Mouse (Mus musculus) heart, postnatal 14 days (tissue): Measurements from ENCODE around the gene Celf5. TPM values are rescaled to one million over a fixed set of nuclear protein-coding genes. Genes with fewer than 3 reads are reported as not detected.

ENCODE experiments used
- DNase-seq, 2 experiments: peaks; one replicate each; pipeline ENCODE4 v3.0.0; 2021 to 2022
- intact Hi-C: fragments of 180-260 bp; cut with DNase I; formaldehyde crosslinking; loops from one replicate; pipeline ENCODE4 v1.15.1; 2025
- total RNA-seq, 2 experiments: library from RNA; stranded (reverse); gene quantifications; 2 replicates each; pipeline ENCODE4 v1.2.3; 2021

Gene Celf5
- total RNA-seq, 2 experiments from 2014 or later: 0.15 to 0.19 TPM

DNA sequence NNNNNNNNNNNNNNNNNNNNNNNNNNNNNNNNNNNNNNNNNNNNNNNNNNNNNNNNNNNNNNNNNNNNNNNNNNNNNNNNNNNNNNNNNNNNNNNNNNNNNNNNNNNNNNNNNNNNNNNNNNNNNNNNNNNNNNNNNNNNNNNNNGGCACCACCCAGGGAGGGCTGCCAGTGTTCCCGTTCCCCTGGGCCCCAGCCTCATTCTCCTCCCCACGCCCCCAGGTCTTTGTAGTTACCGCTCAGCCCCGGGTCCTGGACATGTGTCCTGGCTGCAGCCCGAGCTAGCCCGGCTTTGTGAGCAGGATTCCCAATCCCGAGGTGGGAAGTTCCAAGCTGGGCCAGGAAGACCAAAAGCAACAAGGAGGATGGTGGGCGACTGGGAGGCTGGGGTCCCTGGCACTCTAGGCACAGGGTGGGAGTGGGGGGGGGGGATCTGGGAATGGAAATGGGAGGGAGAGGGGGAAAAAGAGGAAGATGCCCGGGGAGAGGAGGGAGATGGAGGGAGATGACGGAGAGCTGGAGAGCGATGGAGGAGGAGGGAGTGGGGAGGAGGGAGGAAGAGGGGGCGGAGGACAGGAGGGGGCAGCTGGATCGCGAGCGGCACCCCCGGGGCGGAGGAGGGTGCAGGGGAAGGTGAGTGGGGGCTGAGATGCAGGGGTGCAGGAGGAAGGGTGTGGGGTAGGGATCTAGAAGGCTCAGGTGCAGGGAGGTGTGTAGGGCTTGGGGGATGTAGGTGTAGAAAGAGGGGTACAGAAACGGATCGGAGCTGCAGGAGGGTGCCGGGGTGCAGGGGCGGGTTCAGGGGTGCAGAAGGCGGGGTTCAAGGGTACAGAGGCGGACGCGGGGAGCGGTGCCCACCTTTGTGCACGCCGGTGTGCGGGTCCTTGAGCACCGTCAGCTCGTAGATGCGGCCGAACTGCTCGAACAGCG is 640 bp downstream of the Celf5 start:
- DNase-seq: no peak
- intact Hi-C loops: no loop called here

DNA sequence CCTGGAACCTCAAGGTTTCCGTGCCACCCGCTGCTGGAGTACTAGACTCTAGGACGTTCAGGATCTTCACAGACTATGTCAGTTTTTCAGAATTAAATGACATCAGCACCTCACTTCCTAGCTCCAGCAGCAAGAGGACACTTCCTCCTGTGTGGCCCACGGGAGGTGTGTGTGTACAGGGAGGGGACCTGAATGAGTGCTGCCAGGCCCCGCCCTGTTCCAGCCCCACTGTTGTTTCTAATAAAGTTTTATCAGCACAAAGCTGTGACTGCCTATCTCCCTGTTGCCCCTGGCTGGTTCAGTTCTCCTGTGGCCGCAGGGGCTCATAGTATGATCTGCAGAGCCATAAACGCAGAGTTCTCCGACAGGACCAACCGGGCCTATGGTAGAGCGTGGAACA is 8.0 kb downstream of the Celf5 start:
- no peak for DNase-seq
- intact Hi-C loops: no loop called here

DNA sequence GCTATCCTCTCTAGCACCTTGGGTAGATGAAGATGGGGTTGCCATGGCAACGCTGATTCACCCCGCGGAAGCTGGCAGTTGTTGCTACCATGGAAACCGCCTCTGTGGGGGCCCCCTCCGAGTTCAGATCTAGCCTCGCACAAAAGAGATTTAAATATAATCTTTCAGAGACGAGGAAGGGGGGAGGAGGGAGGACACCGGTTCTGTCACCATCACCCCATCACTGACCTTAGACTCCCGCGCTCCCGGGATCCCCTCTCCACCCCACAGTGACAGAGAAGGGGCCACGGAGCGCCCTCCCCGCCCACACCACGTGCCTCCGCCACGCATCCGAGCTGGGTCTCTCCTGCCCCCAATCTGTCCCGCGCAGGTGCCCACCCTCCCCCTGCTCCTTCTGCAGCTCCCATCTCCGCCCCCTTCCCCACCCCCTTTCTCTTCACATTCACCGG is 9.5 kb downstream of the Celf5 start:
- intact Hi-C loops: no loop called here

DNA sequence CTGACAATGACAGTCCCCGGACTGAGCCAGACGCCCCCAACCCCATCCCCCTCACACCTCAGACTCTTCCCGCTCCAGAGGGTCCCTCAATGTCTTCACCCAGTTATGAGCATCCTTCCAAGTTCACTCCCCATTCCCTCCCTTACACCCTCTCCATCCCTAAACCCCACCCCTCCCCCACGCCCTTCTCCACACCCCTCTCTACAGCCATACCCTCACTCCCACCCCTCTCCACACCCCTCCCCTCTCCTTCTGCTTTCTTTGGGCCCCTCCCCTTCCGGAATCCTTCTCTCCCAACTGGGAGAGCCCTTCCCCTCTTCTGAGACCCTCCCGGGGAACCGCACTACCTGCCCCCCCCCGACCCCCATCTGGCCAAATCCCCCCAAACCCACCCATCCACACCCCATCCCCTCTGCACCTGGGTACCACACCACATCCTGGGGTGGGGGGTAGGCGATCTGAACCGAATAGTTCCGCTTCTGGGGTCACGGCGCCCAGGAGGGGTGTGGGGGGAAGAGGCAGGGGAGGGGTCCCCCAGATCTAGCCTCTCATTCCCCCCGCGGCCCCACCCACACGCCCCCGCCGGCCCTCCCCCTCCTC is 10.0 kb downstream of the Celf5 start:
- intact Hi-C loops: no loop called here
- no peak for DNase-seq

More for the DNA sequence above, 9.5 kb downstream of the Celf5 start:
- no peak for DNase-seq

DNA sequence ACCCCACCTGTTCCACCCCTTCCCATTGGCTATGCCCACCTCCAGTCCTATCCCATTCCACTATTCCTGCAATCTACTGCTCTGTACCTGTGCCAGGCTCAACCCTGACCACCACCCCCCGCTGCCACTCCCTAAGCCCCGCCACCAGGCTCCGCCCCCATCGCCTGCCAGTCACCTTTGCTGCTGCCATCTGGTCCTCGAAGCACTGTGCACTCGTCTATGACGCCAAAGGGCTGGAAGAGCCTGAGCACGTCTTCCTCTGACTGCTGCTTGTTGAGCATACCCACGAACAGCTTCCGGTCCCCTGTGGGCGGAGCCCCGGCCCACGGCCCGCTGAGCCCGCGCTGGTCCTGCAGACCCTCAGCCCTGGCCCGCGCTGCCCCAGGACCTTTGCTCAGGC is 12.1 kb downstream of the Celf5 start:
- DNase-seq: no peak
- intact Hi-C loops: no loop called here

DNA sequence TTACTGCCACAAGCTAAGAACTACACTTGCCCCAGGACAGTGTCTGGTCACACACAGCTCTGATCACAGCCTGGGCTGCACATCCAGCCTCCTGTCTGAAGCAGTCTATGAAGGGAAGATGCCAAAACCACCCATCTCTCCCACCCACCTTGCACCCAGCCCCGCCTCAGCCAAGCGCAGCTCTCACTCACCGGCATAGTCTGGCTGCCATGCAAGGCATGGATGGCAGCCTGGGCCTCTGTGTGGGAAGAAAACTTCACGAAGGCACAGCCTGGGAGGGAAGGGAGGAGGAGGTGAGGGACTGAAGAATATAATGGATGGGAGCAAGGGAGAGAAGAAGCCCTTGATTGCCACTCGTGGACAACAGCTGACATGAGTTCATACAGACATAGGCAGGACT is 13.3 kb downstream of the Celf5 start:
- no peak for DNase-seq
- intact Hi-C loops: no loop called here

DNA sequence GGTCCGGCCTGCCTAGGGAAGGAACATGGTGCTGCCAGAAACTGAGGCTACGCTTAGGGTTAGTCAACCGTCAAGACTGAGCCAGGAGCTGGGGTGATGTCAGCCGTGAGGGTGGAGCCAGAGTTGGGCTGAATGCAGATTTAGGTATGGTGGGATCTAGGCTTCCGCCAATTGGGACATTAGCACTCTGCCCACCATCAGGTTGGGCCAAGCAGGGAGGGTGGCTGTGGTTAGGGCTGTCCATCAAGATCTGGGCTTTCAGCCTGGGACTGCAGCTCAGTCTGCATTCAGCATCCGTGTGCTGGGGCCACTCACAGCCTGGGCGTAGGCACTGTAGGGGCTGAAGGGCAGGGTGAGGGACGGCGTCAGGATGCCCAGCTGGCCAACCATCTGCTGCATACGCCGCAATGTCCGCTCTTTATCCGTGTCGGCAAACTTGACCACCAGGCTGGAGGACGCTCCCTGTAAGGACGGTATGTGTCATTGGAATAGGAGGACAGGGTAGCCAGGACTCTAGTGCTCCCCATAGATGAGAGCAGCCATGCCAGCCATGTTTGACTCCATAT is 14.8 kb downstream of the Celf5 start:
- intact Hi-C loops: no loop called here

DNA sequence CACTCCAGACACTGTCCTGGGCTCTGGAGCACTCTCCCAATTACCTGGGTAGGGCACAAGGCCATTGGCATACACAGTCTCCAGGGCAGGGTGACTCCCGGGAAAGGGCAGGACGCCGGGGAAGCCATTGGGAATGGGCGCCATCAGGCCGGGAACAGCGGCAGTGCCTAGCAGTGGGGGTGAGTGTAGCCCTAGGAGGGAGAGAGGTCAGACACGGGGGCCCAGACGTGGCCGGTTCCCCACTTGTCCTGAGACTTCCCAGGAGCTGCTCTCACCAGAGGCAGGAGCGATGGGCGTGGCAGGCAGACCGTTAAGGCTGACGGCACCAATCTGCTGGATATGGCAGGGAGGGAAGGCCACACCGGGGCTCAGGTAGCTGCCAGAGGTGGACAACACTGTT is 15.6 kb downstream of the Celf5 start:
- intact Hi-C loops: no loop called here
- no peak for DNase-seq

More for the DNA sequence above, 14.8 kb downstream of the Celf5 start:
- DNase-seq: no peak

DNA sequence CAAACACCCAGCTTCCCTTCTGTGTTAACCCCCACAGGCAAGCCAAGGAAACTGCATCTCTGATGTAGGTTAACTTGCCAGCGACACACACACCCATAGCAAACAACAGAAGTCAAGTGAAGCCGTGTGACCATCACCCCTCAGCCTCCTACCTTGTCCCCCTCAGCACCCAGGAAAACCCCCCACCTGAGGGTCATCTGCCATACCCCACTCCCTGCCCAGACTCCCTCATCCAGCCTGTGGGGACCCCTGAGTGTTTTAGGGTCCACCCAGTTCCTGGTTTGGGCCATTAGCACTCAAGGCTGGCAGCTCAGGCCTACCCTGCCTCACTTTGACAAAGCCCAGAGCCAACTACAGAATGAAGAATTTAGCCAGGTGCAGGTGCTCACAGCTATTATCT is 16.4 kb downstream of the Celf5 start:
- no peak for DNase-seq
- intact Hi-C loops: no loop called here

DNA sequence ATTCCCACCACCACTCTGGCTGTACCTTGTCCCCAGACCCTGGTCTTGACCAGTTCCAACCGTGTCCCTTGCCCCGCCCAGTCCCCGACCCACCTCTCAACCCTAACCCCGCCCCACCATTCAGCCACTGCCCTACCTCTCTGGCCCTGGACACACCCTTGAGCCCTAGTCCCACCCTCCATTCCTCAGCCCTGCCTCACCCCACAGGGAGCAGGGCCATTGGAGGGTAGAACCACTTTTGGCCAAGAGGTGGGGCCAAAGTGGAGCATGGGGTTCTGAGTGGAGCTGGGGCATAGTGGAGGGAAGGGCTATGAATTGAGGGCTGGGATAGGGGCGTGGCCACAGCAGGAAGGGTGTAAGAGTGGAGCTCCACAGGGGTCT is 17.3 kb downstream of the Celf5 start:
- no peak for DNase-seq
- intact Hi-C loops: no loop called here

DNA sequence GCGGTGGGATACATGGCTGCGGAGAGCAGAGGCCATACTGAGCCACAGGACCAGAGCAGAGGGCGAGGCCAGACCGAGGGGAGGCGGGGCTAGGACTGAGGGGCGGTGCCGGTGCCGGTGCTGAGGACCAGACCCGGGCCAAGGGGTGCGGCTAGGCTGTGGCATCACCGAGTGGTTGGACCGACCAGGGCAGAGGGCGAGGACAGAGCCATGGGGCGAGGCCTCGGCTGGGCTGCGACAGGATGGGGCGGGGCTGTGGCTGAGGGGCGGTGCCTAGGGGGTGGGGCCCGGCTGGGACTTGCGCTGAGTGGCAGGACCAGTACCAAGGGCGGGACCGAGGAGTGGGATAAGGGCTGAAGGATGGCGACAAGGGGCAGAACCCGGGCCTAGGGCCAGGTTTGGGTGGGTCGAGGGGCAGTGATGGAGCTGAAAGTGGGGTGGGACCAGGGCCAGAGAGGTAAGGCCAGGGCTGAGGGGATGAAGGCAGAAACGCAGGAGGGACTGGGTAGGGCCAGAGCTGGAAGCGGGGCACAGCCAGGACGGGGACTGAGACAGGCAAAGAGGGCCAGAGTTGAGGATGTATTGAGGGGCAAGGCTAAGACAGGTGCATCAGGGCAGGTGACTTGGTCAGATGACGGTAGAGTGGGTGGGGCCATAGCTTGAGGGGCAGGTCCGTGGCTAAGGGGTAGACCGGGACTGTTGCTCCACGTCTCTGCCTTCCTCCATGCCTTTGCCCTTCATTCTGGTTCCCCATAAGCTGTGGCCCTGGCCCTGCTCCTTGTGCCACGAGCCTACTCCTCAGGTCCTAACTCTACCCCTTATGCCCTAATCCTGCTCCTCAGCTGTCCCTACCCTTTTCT is 17.9 kb downstream of the Celf5 start:
- intact Hi-C loops: no loop called here
- DNase-seq: peak; percentile 25 to 40

DNA sequence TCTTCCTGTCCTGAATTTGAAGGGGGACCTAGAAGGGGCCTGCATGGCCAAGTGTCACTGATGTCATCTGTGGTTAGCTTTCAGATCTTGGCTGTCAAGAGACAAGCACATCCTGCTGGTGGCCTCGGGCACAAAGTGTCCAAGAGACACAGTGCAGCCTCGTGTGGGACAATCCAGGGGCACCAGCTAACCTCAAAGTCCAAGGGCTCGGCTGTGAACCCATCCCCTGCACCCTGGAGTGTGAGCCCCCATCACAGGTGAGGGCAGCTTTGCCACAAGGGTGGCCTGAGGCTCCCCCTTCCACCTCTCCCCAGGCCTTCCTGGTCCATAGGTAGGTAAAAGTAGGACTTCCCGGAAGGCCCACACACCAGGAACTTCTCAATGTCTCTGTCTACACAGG is 19.0 kb downstream of the Celf5 start:
- intact Hi-C loops: no loop called here
- DNase-seq: no peak

DNA sequence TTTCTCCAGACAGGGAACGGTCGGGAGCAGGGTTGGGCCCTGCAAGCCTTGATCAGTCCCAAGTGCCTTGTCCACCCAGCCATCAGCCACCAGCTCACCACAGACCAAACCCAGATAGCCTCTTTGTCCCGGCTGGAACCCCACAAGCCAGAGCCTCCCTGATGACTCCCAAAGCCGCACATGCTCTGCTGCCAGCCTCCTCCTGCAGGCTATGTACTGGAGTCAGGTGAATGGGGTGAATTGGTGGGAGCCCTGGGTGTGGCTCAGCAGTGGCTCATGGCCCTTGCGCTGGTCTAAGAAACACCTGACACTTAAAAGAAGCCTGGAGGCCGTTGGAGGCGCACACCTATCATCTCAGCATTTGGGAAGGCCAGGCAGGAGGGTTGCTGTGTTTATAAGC is 19.6 kb downstream of the Celf5 start:
- intact Hi-C loops: no loop called here
- DNase-seq: no peak

DNA sequence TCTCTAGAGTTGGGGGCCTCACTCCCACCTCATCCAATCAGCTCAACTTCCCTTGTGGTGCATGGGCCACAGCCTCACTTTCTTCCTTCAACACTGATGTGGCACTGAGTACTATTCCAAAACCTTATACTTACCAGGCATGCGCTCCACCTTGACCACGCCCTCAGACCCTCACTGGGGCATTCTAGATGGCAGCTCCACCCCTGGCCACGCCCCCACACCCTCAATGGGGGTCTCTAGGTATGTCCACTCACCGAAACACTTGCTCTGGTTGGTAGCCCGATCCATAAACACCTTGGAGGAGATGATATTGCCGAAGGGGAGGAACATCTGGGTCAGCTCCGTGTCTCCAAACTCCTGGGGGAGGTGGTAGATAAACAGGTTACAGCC is 20.1 kb downstream of the Celf5 start:
- intact Hi-C loops: no loop called here

DNA sequence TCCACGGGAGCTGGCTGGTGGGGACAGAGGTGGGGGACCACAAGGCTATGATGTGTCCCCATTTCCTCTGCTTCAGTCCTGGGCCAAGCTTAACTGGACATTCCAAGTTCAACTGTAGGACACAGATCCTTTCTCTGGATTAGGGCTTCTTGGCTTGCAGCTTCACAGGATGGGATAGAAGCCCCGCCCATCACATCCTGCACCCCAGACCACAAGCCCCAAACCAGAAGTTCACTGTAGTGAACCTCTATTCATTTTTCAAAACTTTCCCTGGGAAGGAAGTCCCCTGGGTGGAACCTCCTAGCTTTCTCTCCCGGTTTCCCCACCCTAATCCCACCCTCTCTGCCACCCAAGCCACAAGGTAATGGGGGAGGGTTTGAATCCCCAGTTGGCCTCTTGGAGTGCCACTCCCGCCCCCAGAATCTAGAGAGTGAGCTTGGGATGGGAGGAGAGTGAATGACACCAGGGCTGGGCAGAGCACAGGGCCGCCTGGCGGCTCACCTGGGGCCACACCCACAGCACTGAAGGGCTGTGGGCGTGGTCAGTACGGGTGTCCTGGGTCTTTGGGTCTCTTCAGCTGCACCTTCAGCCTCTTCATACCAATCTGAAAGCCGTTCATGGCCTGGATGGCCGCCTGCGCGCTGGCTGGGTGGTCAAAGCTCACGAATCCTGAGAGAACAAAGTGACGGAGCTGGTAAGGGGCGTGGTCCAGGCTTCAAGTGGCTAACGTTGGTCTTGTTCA is 20.7 kb downstream of the Celf5 start:
- intact Hi-C loops: no loop called here
- DNase-seq: no peak

More for the DNA sequence above, 20.1 kb downstream of the Celf5 start:
- no peak for DNase-seq

DNA sequence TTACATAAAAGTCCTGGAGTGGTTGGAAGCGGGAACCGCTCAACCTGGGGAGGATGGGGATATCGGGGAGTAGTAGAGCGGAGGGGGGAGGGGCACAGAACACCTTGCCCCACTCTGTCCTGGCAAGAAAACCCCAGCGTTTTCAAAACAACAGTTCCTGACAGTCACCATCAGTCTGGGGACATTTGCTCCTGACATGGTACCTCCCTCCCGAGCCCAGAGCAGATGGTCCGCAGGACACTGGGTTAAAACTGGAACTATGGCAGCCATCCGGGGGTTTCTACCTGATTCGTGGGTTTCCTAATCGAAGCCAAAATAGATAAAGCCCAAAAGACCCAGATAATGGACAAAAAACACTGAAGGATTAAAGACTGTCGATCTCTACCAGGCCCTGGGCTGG is 21.6 kb downstream of the Celf5 start:
- intact Hi-C loops: no loop called here
- DNase-seq: no peak

DNA sequence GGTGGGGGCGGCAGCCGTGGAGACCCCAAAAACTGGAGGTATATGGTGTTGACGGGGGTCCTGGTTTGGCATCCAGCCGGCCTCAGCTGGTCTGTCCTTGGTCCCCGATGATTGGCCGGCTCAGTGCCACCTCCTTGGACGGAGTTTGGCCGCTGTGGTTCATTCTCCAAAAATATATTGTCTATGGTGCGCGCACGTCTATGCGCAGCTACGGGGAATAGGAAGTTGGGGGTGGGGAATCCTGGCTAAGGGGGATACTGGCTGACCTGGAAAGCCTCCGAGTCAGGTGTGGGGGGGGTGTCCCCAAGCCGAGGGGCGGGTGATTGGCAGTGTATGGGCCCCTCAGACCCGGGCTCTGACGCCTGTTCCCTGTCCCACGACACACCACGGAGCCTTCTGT is 22.0 kb downstream of the Celf5 start:
- intact Hi-C loops: no loop called here
- no peak for DNase-seq

DNA sequence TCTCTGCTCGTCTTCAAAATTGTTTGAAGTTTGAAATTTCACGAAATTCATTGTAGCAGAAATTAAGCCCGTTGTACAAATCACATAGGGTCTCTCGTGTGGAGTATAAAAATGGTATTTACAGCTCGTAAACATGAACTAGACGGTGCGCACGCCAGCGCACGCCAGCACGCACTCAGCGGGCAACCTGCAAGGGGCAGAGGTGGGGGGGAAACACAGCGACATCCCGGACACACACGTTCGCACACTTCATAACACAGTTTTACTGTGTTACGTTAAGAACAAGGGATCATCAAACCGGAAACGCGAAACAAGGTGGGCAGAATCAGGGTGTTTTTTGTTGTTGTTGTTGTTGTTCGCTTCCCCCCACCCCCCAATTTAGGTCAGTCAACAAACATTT is 23.1 kb downstream of the Celf5 start:
- DNase-seq: no peak
- intact Hi-C loops: no loop called here

DNA sequence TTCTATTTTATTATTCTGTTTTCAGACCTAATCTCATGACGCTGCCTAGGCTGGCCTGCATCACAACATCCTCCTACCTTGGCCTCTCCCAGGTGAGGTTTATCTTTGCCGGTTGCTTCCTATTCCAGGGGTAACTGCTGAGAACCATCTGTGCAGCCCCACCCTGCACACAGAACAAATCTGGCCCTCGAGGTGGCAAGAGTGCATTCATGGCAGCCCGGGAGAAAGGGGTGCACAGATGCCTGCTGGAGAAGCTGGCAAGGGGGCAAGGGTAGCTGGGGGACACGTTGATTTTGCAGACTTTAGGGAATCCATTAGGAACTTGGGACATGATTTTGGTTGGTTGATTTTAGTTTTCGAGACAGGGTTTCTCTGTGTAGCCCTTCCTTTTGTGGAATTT is 24.2 kb downstream of the Celf5 start:
- intact Hi-C loops: no loop called here
- DNase-seq: no peak

DNA sequence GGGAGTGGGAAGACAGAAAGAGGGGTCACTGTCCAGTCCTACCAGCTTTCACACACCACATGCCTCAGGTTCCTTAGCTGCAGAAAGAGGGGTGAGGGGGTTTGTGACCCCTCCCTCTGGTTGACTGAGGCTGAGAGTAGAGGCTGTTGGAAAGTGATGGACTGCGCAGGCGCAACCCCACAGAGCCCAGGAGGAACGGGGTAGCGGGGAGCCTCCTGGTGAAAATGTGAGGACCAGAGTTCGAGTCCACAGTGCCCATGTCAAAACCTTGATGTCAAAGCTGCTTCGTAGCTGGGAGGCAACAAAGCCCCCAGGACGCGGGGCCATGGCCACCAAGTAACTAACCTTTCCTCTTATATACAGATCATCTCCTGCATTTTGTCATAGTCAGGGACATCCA is 24.9 kb downstream of the Celf5 start:
- no peak for DNase-seq
- intact Hi-C loops: no loop called here
